Mouse (Mus musculus) adrenal gland, postnatal 36 days (tissue): ENCODE data around the gene Gm8897. TPM values are rescaled to one million over a fixed set of nuclear protein-coding genes. Genes with fewer than 3 reads are reported as not detected.
"Not testable (repeated sequence)": the region's sequence is repeated elsewhere in the genome, so short reads cannot be mapped to it uniquely, and the experiment has no call there.

ENCODE experiments used
- DNase-seq, 2 experiments: peaks; one replicate each; pipeline ENCODE4 v3.0.0; 2021; ENCODE audit warnings: mixed read lengths in 1 of 2
- long read RNA-seq, 2 experiments: library from polyadenylated mRNA; stranded (forward); transcript quantifications; one replicate each; pipeline ENCODE4 v2.0.0; 2021; ENCODE audit warnings: borderline sequencing depth in 2 of 2
- total RNA-seq, 2 experiments: library from RNA; stranded (reverse); gene quantifications; 2 replicates each; pipeline ENCODE4 v1.2.3; 2021

Gm8897 gene
- total RNA-seq = not detected
- long read RNA-seq, experiment 1 = 0 reads
- long read RNA-seq, experiment 2 = 0 reads

- not testable (repeated sequence) for DNase-seq
Measured at GRCm38 (mm10) chr5:11416118-11416517, at the start of gene Gm8897. Gene Gm8897 (plus strand): TSS chr5:11416418.

DNA sequence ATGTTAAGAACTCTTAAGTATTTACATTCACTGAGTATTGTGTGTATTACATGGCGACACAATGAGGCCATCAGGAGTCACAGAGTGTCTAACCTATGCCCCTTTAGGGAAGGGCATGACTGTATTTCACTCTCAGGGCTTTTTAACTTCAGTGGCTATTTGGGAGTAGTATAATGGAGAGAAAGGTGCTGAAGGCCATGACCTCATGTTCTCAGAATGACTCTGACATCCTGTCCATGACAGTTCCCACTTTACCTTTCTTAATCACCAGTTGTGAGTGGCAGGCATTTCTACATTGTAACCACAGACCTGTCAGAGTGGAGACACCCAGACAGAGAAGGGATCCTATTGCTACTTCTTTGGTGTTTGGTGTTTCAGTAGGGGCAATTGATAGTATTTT, 473 bp downstream of the Gm8897 start:
- not testable (repeated sequence) for DNase-seq

Other genes with a start within 250 kb of the Gm8897 start
- not detected for gene Gm5861, start 233.3 kb upstream of the Gm8897 start, total RNA-seq
- not detected for gene Gm8890, start 160.4 kb upstream of the Gm8897 start, total RNA-seq
- gene Speer1, start 74.9 kb upstream of the Gm8897 start, total RNA-seq = not detected
- not detected for gene Gm8906, start 86.3 kb downstream of the Gm8897 start, total RNA-seq
- gene Gm6460, start 178.5 kb downstream of the Gm8897 start, total RNA-seq = not detected